Mouse (Mus musculus) embryonic fibroblast, embryonic 13.5 days (primary cell): ENCODE data around the gene Otulinl. TPM values are rescaled to one million over a fixed set of nuclear protein-coding genes. Genes with fewer than 3 reads are reported as not detected.

Experiments
- H3K27ac ChIP-seq: 2 replicates; pipeline ENCODE4 v1.5.1; 2012; ENCODE audit warnings: low read length, control low read depth, inconsistent platforms; ENCODE audit not compliant: insufficient read depth
- H3K4me1 ChIP-seq: 2 replicates; pipeline ENCODE4 v1.6.1; 2011; ENCODE audit warnings: low read length; ENCODE audit not compliant: control insufficient read depth, insufficient read depth
- H3K4me3 ChIP-seq: 2 replicates; pipeline ENCODE4 v1.5.1; 2011; ENCODE audit warnings: mild to moderate bottlenecking, control low read depth, low read length; ENCODE audit not compliant: insufficient read depth
- CTCF ChIP-seq: IDR thresholded peaks from 2 replicates; pipeline ENCODE4 v1.5.1; 2011; ENCODE audit warnings: mild to moderate bottlenecking, control low read depth, low read length, moderate library complexity, borderline replicate concordance; ENCODE audit not compliant: insufficient read depth
- POLR2A ChIP-seq: IDR thresholded peaks from 2 replicates; pipeline ENCODE4 v1.6.1; 2011; ENCODE audit warnings: low read depth, mild to moderate bottlenecking, control low read depth, low read length, moderate library complexity
- polyA plus RNA-seq: library from polyadenylated mRNA; stranded (reverse); fragments of >200 nt; gene quantifications from 2 replicates; pipeline ENCODE4 v1.2.4, GENCODE M21; 2011; ENCODE audit warnings: low read depth; ENCODE audit not compliant: missing spikeins, insufficient read length

The Otulinl gene
- polyA plus RNA-seq, 1 experiment = 15.6 TPM

DNA sequence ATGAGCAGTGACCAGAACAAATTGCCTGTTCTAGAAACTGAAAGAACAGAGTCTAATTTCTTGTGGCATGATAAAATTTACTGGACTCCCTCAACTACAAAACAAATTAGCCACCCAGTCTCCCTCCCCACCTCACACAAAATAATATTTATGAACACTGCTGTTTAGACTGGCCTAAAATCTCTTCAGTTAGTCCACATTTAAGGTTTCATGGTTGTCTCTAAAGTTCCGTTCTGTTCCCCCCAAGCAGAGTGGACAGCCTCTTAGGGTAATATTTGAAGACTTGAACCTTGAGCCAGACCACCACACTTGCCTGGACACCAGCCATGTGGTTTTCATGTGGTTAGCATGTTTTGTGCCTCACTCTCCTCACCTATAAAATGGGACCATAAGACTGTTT lies 1.8 kb upstream of the Otulinl start:
- TF ChIP-seq POLR2A = no peak
- TF ChIP-seq CTCF = no peak
- Histone ChIP-seq H3K4me1 (no peaks in the 10 kb centered on the region; the same call in 1 of the 2 replicates), H3K4me3 (no peak overlapping the region), H3K27ac (peak overlapping the region; percentile 70)

DNA sequence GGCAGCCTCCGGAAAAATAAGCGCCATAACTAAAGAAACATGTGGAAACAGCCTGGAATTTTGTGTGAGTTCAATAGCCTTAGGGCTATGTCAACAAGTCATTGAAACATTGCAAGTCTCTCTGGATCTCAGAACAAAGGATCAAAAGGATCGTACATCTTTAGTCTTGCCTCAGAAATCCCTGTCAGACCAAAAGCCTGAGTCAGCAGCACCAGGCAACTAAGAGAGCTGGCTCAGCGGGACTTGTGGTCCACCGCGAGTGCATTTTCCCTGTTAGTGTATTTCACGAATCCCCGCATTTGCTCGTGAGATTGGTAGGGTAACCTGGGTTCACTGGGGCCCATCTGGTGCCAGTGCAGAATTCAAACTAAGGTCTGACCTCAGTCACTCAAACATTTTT lies 1.2 kb upstream of the Otulinl start:
- Histone ChIP-seq H3K27ac (peak overlapping the region; percentile 70), H3K4me1 (no peaks in the 10 kb centered on the region; the same call in 1 of the 2 replicates), H3K4me3 (no peak overlapping the region)
- TF ChIP-seq POLR2A = no peak
- no peak for TF ChIP-seq CTCF

DNA sequence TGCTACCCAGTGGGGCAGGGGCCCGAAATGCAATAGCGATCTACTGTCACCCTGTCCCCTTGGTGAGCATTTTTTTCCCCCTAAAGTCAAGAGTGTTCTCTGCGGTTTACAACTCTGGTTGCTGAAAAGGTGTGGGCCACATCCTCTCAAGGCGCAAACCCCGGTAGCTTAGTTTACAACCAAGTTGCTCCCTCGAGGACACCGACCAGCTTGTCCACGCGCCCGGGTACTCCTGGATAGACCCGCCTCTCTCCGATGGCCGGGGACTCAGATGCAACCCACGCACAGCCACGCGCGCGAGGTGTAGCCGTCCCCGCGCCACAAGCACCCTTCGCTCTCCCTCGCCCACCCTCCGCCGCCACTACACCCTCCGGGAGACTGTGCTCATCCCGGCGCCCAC lies 382 bp downstream of the Otulinl start:
- no peak overlapping the region for H3K27ac ChIP-seq
- peak overlapping the region; percentile 54 for H3K4me3 ChIP-seq
- TF ChIP-seq CTCF (no peak), POLR2A (no peak)
- no peaks in the 10 kb centered on the region; the same call in 1 of the 2 replicates for H3K4me1 ChIP-seq

DNA sequence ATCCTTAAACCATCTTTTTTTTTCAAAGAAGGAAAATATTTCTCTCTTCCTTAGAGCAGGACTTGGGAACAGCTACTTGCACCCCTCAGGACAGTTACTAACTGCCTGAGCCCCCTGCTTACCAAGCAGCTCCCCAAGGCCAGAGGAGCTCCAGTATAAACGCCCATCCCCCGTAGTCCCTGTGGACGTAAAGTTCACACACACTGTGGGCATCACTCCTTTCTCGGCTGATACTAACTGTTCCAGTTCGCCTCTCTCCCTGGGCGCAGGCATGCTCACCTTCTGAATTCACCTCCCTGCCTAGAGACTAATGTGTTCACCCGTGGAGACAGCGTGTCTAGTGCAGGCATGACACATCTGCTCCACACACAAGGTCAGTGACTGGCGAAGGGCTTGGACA lies 2.9 kb downstream of the Otulinl start:
- TF ChIP-seq CTCF = no peak
- no peak for TF ChIP-seq POLR2A
- no peak overlapping the region for H3K27ac ChIP-seq
- no peaks in the 10 kb centered on the region; the same call in 1 of the 2 replicates for H3K4me1 ChIP-seq
- H3K4me3 ChIP-seq = no peak overlapping the region

DNA sequence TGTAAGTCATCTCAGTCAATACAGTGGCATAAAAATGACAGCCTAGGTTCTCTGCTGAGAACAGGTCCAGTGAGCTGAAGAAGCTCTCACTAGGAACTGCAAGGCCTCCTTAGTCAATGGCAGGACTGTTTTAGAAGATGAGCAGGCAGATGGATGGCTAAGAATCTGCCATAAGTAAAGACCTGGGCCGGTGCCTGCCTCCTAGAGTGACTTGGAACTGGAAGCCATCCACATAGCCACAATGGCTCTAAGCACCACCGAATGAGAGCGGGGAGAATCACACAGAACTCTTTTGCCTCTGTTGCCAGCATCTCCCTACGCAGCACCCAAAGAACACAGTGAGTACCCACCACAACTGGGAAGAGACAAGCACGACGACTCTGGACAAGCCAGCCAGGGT lies 3.6 kb downstream of the Otulinl start:
- Histone ChIP-seq H3K27ac (no peak overlapping the region), H3K4me1 (no peaks in the 10 kb centered on the region; the same call in 1 of the 2 replicates), H3K4me3 (no peak overlapping the region)
- TF ChIP-seq POLR2A (no peak), CTCF (no peak)

DNA sequence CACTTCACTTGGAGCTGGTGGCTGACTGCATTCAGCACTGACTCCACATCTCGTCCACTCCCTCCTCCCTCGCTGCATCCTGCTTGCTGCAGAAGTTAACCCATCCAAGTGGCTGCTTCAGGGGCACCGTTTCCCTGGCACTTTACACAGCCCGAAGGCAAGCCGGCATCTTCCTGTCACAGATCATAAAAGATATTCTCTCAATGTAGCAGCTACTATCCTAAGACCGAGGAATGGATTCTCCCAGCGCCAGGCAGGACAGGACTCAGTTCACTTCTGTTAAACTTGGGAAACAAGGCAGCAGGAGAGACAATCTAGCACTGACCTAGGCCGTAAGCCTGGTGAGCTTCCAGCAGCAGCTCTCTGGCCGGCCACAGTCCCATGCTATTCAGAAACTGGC lies 5.2 kb downstream of the Otulinl start:
- TF ChIP-seq POLR2A (no peak), CTCF (no peak)
- Histone ChIP-seq H3K4me3 (no peak overlapping the region), H3K4me1 (no peaks in the 10 kb centered on the region; the same call in 1 of the 2 replicates), H3K27ac (no peak overlapping the region)

DNA sequence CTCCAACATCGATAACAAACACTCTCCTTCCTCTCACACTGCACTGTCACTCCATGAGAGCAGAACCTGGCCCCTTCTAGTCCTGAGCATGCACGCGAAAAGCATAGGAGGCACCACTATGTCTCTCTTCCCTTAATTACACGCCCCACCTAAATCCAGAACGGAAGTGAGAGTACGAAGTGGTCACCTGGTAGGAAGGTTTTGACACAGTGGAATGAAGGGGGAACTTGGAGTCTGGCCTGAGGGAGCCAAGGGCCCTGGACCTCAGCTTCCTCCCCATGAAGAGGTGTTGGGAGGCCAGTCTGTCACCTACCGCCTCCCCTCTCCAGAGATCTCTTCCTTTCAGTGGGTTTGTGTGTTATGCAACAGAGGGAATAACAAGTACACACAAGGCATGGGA lies 6.3 kb downstream of the Otulinl start:
- TF ChIP-seq POLR2A (no peak), CTCF (no peak)

DNA sequence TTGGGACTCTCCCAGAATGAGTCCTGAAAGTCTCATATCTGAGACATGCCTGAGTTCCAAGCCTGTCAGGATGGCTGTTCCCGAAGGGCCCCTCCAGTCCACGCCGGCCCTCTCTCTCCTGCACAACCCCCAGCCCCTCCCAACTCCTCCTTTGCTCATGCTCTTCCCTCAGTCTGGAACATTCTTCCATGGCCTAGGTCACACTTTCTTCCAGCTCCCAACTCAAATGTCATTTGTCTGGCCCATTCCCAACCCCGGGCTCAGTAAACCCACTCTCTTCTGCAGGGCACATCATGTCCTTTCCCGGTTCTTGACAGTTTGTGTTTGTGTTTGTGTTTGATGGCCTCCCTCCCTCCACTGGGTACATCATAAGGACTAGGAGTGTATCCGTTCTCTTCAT lies 7.3 kb downstream of the Otulinl start:
- no peak for TF ChIP-seq CTCF
- TF ChIP-seq POLR2A = no peak
- H3K4me3 ChIP-seq = no peak overlapping the region
- H3K27ac ChIP-seq = no peak overlapping the region
- H3K4me1 ChIP-seq = no peaks in the 10 kb centered on the region

More for the DNA sequence above, 6.3 kb downstream of the Otulinl start:
- H3K4me3 ChIP-seq = no peak overlapping the region
- no peak overlapping the region for H3K27ac ChIP-seq
- H3K4me1 ChIP-seq = no peaks in the 10 kb centered on the region

DNA sequence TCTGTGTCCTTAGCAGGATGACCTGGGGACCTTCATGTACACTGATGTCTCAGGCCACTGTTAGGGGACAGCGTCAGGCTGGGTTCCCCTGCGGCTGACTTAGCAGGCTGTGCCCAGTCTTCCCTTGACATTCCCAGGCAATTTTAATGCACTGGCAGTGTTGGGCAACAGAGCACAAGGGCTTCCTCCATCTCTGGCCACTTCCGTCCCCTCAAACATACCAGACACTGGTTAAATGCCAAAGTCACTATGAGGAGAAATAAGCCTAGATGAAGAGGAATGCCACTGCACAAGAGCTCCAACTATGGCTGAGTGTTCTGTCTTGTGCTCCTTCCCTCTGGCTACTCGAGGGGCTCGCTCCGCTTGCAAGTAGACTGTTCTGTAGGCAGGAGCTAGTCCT lies 8.2 kb downstream of the Otulinl start:
- Histone ChIP-seq H3K27ac (no peak overlapping the region), H3K4me3 (no peak overlapping the region), H3K4me1 (no peaks in the 10 kb centered on the region)
- TF ChIP-seq POLR2A = no peak

DNA sequence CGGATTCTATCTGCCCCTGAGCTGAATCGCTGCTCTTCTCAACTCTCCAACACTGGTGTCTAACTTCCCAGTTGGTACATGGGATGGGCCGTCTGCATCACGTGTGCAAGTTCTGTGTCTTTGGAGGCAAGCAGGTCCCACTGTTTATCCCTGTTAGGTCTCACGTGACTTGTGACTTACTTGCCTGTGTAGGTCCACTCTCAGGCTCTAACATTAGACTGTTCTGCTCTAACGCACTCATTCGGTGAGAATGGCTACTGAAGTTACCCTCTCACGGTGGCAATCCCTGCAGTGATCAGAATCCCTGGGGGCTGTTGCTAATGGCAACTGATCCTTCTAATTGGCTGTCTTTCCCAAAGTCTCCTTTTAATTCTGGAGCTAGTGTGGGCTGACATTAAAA lies 9.1 kb downstream of the Otulinl start:
- TF ChIP-seq POLR2A = no peak
- TF ChIP-seq CTCF = no peak
- Histone ChIP-seq H3K4me1 (no peaks in the 10 kb centered on the region), H3K4me3 (no peak overlapping the region), H3K27ac (no peak overlapping the region)

DNA sequence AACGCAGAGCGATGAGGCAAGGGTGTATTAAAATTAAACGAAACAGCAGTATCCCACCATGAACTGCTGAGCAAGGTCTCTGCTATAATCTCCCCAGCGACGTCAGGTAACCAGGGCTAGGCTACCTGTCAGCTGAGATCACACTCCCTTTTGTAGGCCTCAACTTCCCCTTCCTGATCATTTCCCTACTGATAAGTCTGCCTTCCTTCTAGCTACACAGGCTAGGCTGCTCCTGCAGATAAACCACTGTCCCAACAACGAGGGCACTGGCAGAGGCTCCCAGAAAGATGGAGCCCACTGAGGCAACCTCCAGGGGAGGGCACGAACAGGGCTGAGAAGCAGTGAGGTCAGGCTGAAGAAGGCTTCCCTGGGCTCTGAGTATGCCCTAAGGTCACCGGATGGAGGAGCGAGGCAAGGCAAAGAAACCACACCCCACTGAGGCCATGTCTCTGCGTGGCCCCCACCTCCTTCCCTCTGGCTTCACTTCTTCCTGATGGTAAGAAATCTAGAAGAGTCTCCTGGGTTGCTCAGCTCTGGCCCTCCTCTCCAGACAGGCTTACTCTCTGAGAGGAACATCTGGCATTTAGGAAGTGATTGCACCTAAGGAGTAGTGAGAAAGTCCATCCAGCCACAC lies 9.7 kb downstream of the Otulinl start:
- TF ChIP-seq POLR2A = no peak
- no peak for TF ChIP-seq CTCF
- no peak overlapping the region for H3K4me3 ChIP-seq
- no peak overlapping the region for H3K27ac ChIP-seq
- H3K4me1 ChIP-seq = no peaks in the 10 kb centered on the region
